Mouse (Mus musculus) liver, embryonic 12.5 days (tissue): ENCODE data around the gene Vmn1r183. TPM values are rescaled to one million over a fixed set of nuclear protein-coding genes. Genes with fewer than 3 reads are reported as not detected.
"Not testable (repeated sequence)": the region's sequence is repeated elsewhere in the genome, so short reads cannot be mapped to it uniquely, and the experiment has no call there.

ENCODE experiments used
- ATAC-seq: fragments of 200-750 bp; cut with Nextera tagmentation; 2 replicates; pipeline ENCODE4 v1.8.0; 2017; ENCODE audit warnings: moderate number of reproducible peaks, mild to moderate bottlenecking, moderate library complexity
- H3K27ac ChIP-seq: fragments of 300-500 bp; sonication (generic); 2 replicates; pipeline ENCODE4 v1.5.1; 2016; ENCODE audit warnings: mild to moderate bottlenecking
- H3K27me3 ChIP-seq: fragments of 300-500 bp; sonication (generic); replicated peaks from 2 replicates; pipeline ENCODE4 v1.6.1; 2016; ENCODE audit warnings: mild to moderate bottlenecking, moderate library complexity
- H3K36me3 ChIP-seq: fragments of 300-500 bp; sonication (generic); 2 replicates; pipeline ENCODE4 v1.6.1; 2016; ENCODE audit warnings: mild to moderate bottlenecking, moderate library complexity
- H3K4me1 ChIP-seq: fragments of 300-500 bp; sonication (generic); 2 replicates; pipeline ENCODE4 v1.6.1; 2016
- H3K4me2 ChIP-seq: fragments of 300-500 bp; sonication (generic); 2 replicates; pipeline ENCODE4 v1.6.1; 2016; ENCODE audit warnings: mild to moderate bottlenecking, moderate library complexity
- H3K4me3 ChIP-seq: fragments of 300-500 bp; sonication (generic); 2 replicates; pipeline ENCODE4 v1.5.1; 2016; ENCODE audit warnings: mild to moderate bottlenecking, moderate library complexity
- H3K9ac ChIP-seq: fragments of 300-500 bp; sonication (generic); 2 replicates; pipeline ENCODE4 v1.6.1; 2016; ENCODE audit warnings: mild to moderate bottlenecking, moderate library complexity
- H3K9me3 ChIP-seq: fragments of 300-500 bp; sonication (generic); replicated peaks from 2 replicates; pipeline ENCODE4 v1.6.1; 2016; ENCODE audit warnings: mild to moderate bottlenecking, moderate library complexity
- WGBS: fragments of 180-500 bp; shearing (Covaris S2); methylation state at CpG from one replicate; pipeline ENCODE4 v1.1.7; 2016; ENCODE audit not compliant: insufficient replicate concordance; 5-methylcytosine and 5-hydroxymethylcytosine counted together
- polyA plus RNA-seq: library from polyadenylated mRNA; unstranded; fragments of >200 nt; fragmentation: Nextera tagmentation; extraction: Ambion mirVana; gene quantifications from 2 replicates; pipeline ENCODE4 v1.2.1, GENCODE M21; 2016

Vmn1r183 gene
- polyA plus RNA-seq: not detected in 2 replicates

GRCm38 (mm10) chr7:24052660-24053304, at the start of gene Vmn1r183:
Gene Vmn1r183 (plus strand): TSS chr7:24053254.
- H3K27ac ChIP-seq: no peak within 1 kb of the TSS
- H3K36me3 ChIP-seq: no peaks in the 10 kb centered on the region
- H3K9me3 ChIP-seq: no peaks in the 10 kb centered on the region
- no peak within 1 kb of the TSS for H3K9ac ChIP-seq
- no peaks in the 10 kb centered on the region for H3K27me3 ChIP-seq
- ATAC-seq: no peak
- WGBS: 59% methylated on average over 4 of the region's 4 CpGs
- H3K4me3 ChIP-seq: no peak within 1 kb of the TSS
- H3K4me2 ChIP-seq: no peak within 1 kb of the TSS
- no peaks in the 10 kb centered on the region for H3K4me1 ChIP-seq

GRCm38 (mm10) chr7:24074424-24074823, 21.4 kb downstream of the Vmn1r183 start:
- not testable (repeated sequence) for H3K27ac ChIP-seq, H3K4me3 ChIP-seq, H3K4me2 ChIP-seq, H3K4me1 ChIP-seq, H3K27me3 ChIP-seq, H3K36me3 ChIP-seq, H3K9me3 ChIP-seq, H3K9ac ChIP-seq, ATAC-seq
- whole genome bisulfite sequencing: 13% methylated on average over 1 of the region's 1 CpGs

GRCm38 (mm10) chr7:24081634-24082431, 28.8 kb downstream of the Vmn1r183 start, which contains the start of gene Zfp180:
Gene Zfp180 (plus strand): TSS chr7:24081924.
- Histone ChIP-seq H3K36me3 (peaks cover 31% of the 10 kb centered on the region), H3K4me3 (peak within 1 kb of the TSS; percentile 64), H3K9ac (peak within 1 kb of the TSS; percentile 74), H3K4me1 (peaks cover 30% of the 10 kb centered on the region), H3K27ac (peak within 1 kb of the TSS; percentile 85), H3K9me3 (no peaks in the 10 kb centered on the region), H3K27me3 (peaks cover 4% of the 10 kb centered on the region; the same call in 1 of the 2 replicates), H3K4me2 (peak within 1 kb of the TSS; percentile 83)
- 16% methylated on average over 44 of the region's 44 CpGs for WGBS
- ATAC-seq: peak; percentile 95

GRCm38 (mm10) chr7:24082457-24083235, 29.6 kb downstream of the Vmn1r183 start:
- no peaks in the 10 kb centered on the region for H3K9me3 ChIP-seq
- H3K27me3 ChIP-seq: 0 out of 2 replicates have a peak, but pooled peaks cover 4% of the 10 kb centered on the region
- peaks cover 30% of the 10 kb centered on the region for H3K4me1 ChIP-seq
- peak overlapping the region; percentile 64 for H3K4me3 ChIP-seq
- peak overlapping the region; percentile 83 for H3K4me2 ChIP-seq
- peaks cover 40% of the 10 kb centered on the region for H3K36me3 ChIP-seq
- ATAC-seq: peak; percentile 62
- H3K9ac ChIP-seq: peak overlapping the region; percentile 74
- peak overlapping the region; percentile 85 for H3K27ac ChIP-seq
- WGBS: 32% methylated on average over 15 of the region's 15 CpGs

GRCm38 (mm10) chr7:24086871-24087270, 33.8 kb downstream of the Vmn1r183 start:
- Histone ChIP-seq H3K27me3 (no peaks in the 10 kb centered on the region), H3K4me1 (peaks cover 23% of the 10 kb centered on the region), H3K4me3 (no peak overlapping the region), H3K9ac (no peak overlapping the region), H3K9me3 (no peaks in the 10 kb centered on the region), H3K27ac (no peak overlapping the region), H3K4me2 (no peak overlapping the region), H3K36me3 (peaks cover 64% of the 10 kb centered on the region)
- ATAC-seq: no peak
- whole genome bisulfite sequencing: 88% methylated on average over 4 of the region's 4 CpGs

GRCm38 (mm10) chr7:24087485-24088125, 34.6 kb downstream of the Vmn1r183 start:
- Histone ChIP-seq H3K4me2 (no peak overlapping the region), H3K9ac (no peak overlapping the region), H3K27me3 (no peaks in the 10 kb centered on the region), H3K4me3 (no peak overlapping the region), H3K4me1 (peaks cover 21% of the 10 kb centered on the region), H3K27ac (no peak overlapping the region), H3K36me3 (peaks cover 67% of the 10 kb centered on the region), H3K9me3 (peaks cover 2% of the 10 kb centered on the region; the same call in 1 of the 2 replicates)
- ATAC-seq: no peak
- 87% methylated on average over 12 of the region's 12 CpGs for WGBS

- Histone ChIP-seq H3K4me2 (no peak overlapping the region), H3K4me1 (no peaks in the 10 kb centered on the region), H3K27me3 (no peaks in the 10 kb centered on the region), H3K4me3 (no peak overlapping the region), H3K27ac (no peak overlapping the region), H3K36me3 (peaks cover 100% of the 10 kb centered on the region), H3K9me3 (peaks cover 86% of the 10 kb centered on the region), H3K9ac (no peak overlapping the region)
- 89% methylated on average over 9 of the region's 9 CpGs for WGBS
- ATAC-seq: no peak
Measured at GRCm38 (mm10) chr7:24104403-24104802, 51.3 kb downstream of the Vmn1r183 start.

GRCm38 (mm10) chr7:24105144-24105703, 52.2 kb downstream of the Vmn1r183 start:
- Histone ChIP-seq H3K27ac (no peak overlapping the region), H3K9me3 (peaks cover 85% of the 10 kb centered on the region), H3K36me3 (peaks cover 95% of the 10 kb centered on the region), H3K27me3 (no peaks in the 10 kb centered on the region), H3K4me2 (no peak overlapping the region), H3K4me3 (no peak overlapping the region), H3K4me1 (no peaks in the 10 kb centered on the region), H3K9ac (no peak overlapping the region)
- 88% methylated on average over 18 of the region's 18 CpGs for WGBS
- ATAC-seq: no peak

GRCm38 (mm10) chr7:24110839-24111238, 57.8 kb downstream of the Vmn1r183 start:
- Histone ChIP-seq H3K9me3 (peaks cover 35% of the 10 kb centered on the region), H3K9ac (no peak overlapping the region), H3K36me3 (peaks cover 38% of the 10 kb centered on the region), H3K4me2 (no peak overlapping the region), H3K4me3 (no peak overlapping the region), H3K27me3 (no peaks in the 10 kb centered on the region), H3K27ac (no peak overlapping the region), H3K4me1 (peaks cover 17% of the 10 kb centered on the region)
- WGBS: 85% methylated on average over 7 of the region's 7 CpGs
- no peak for ATAC-seq

GRCm38 (mm10) chr7:24111772-24112155, 58.7 kb downstream of the Vmn1r183 start:
- Histone ChIP-seq H3K4me1 (peaks cover 21% of the 10 kb centered on the region), H3K9me3 (peaks cover 26% of the 10 kb centered on the region), H3K4me3 (peak overlapping the region; percentile 61), H3K4me2 (peak overlapping the region; percentile 78), H3K27ac (peak overlapping the region; percentile 36; the same call in 1 of the 2 replicates), H3K27me3 (no peaks in the 10 kb centered on the region), H3K9ac (peak overlapping the region; percentile 61), H3K36me3 (peaks cover 29% of the 10 kb centered on the region)
- peak; percentile 53 for ATAC-seq
- WGBS: 16% methylated on average over 9 of the region's 9 CpGs
